Mouse (Mus musculus): Measurements from ENCODE around the gene Aknad1. TPM values are rescaled to one million over a fixed set of nuclear protein-coding genes. Genes with fewer than 3 reads are reported as not detected.

Aknad1 gene
- polyA plus RNA-seq, 1 experiment from 2014 or later = 0.11 TPM

- Histone ChIP-seq H3K9ac (replicated peaks; ENCODE audit: low read length) (no peak overlapping the region), H3K27me3 (ENCODE audit: insufficient read depth, low read length) (no peaks in the 10 kb centered on the region), H3K36me3 (ENCODE audit: insufficient read depth, low read length) (no peaks in the 10 kb centered on the region), H3K4me1 (ENCODE audit: insufficient read depth, low read length) (0 out of 2 replicates have a peak, but pooled peaks cover 6% of the 10 kb centered on the region), H3K9me3 (ENCODE audit: low read length) (no peaks in the 10 kb centered on the region), H3K4me2 (replicated peaks; ENCODE audit: low read depth, low read length) (no peak overlapping the region), H3K4me3 (ENCODE audit: low read length) (no peak overlapping the region), H3K27ac (ENCODE audit: low read length) (no peak overlapping the region)
- WGBS = 91% methylated on average over 3 of the region's 3 CpGs
- ATAC-seq (ENCODE audit: low FRiP score, low TSS enrichment) = no peak
These were observed 1.7 kb upstream of the Aknad1 start for GRCm38 (mm10) chr3:108737761-108738160.

- H3K27me3 ChIP-seq (ENCODE audit: insufficient read depth, low read length) = no peaks in the 10 kb centered on the region
- WGBS = 76% methylated on average over 4 of the region's 4 CpGs
- H3K4me2 ChIP-seq (replicated peaks; ENCODE audit: low read depth, low read length) = no peak overlapping the region
- no peak overlapping the region for H3K27ac ChIP-seq (ENCODE audit: low read length)
- 0 out of 2 replicates have a peak, but pooled peaks cover 4% of the 10 kb centered on the region for H3K4me1 ChIP-seq (ENCODE audit: insufficient read depth, low read length)
- no peak overlapping the region for H3K4me3 ChIP-seq (ENCODE audit: low read length)
- no peak overlapping the region for H3K9ac ChIP-seq (replicated peaks; ENCODE audit: low read length)
- ATAC-seq (ENCODE audit: low FRiP score, low TSS enrichment) = no peak
- H3K9me3 ChIP-seq (ENCODE audit: low read length) = no peaks in the 10 kb centered on the region
- H3K36me3 ChIP-seq (ENCODE audit: insufficient read depth, low read length) = no peaks in the 10 kb centered on the region
These were observed 4.6 kb downstream of the Aknad1 start for GRCm38 (mm10) chr3:108744060-108744459.

- H3K4me3 ChIP-seq (ENCODE audit: low read length) = no peak overlapping the region
- ATAC-seq (ENCODE audit: low FRiP score, low TSS enrichment) = no peak
- H3K27ac ChIP-seq (ENCODE audit: low read length) = no peak overlapping the region
- peaks cover 3% of the 10 kb centered on the region; the same call in 1 of the 2 replicates for H3K27me3 ChIP-seq (ENCODE audit: insufficient read depth, low read length)
- no peak overlapping the region for H3K4me2 ChIP-seq (replicated peaks; ENCODE audit: low read depth, low read length)
- H3K36me3 ChIP-seq (ENCODE audit: insufficient read depth, low read length) = no peaks in the 10 kb centered on the region
- 60% methylated on average over 6 of the region's 6 CpGs for WGBS
- no peaks in the 10 kb centered on the region for H3K9me3 ChIP-seq (ENCODE audit: low read length)
- no peaks in the 10 kb centered on the region for H3K4me1 ChIP-seq (ENCODE audit: insufficient read depth, low read length)
- H3K9ac ChIP-seq (replicated peaks; ENCODE audit: low read length) = no peak overlapping the region
These were observed 11.6 kb downstream of the Aknad1 start for GRCm38 (mm10) chr3:108751061-108751460.

DNA sequence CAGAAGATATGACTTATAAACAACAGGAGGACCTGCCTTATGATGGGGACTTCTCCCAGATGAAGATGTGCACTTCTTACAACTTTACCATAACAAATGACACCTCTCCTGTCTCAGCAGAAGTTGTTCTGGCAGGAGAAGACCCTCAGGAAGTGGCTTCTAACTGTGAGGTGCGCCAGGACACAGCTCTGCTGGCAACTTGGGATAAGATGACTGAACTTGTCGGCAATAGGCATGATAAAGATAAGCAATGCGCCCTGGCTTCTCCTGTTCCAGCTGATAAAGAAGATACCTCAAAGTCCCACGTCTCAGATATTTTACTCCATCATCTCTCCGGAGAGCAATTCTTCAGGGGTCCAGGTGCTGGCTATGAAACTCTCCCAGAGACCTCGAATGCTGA, 12.2 kb downstream of the Aknad1 start:
- no peak overlapping the region for H3K4me2 ChIP-seq (replicated peaks; ENCODE audit: low read depth, low read length)
- H3K36me3 ChIP-seq (ENCODE audit: insufficient read depth, low read length) = no peaks in the 10 kb centered on the region
- H3K9ac ChIP-seq (replicated peaks; ENCODE audit: low read length) = no peak overlapping the region
- H3K4me3 ChIP-seq (ENCODE audit: low read length) = no peak overlapping the region
- H3K27me3 ChIP-seq (ENCODE audit: insufficient read depth, low read length) = peaks cover 6% of the 10 kb centered on the region; the same call in 1 of the 2 replicates
- no peaks in the 10 kb centered on the region for H3K9me3 ChIP-seq (ENCODE audit: low read length)
- ATAC-seq (ENCODE audit: low FRiP score, low TSS enrichment) = no peak
- 81% methylated on average over 6 of the region's 6 CpGs for WGBS
- no peak overlapping the region for H3K27ac ChIP-seq (ENCODE audit: low read length)
- H3K4me1 ChIP-seq (ENCODE audit: insufficient read depth, low read length) = no peaks in the 10 kb centered on the region

DNA sequence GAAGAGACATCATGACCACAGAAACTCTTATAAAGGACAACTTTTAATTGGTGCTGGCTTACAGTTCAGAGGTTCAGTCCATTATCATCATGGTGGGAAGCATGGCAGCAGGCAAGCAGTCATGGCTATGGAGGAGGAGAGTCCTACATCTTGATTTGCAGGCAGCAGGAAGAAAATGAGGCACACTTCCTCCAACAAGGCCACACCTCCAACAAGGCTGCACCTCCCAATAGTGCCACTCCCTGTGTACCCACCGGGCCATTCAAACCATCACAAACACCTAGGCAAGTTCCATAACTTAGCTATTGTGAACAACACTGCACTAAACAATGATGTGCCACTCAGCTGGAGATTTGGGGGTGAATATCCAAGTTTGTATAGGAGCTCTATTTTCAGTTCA, 15.1 kb downstream of the Aknad1 start:
- H3K4me1 ChIP-seq (ENCODE audit: insufficient read depth, low read length) = no peaks in the 10 kb centered on the region
- H3K4me3 ChIP-seq (ENCODE audit: low read length) = no peak overlapping the region
- 90% methylated on average over 1 of the region's 1 CpGs for WGBS
- H3K27me3 ChIP-seq (ENCODE audit: insufficient read depth, low read length) = peaks cover 8% of the 10 kb centered on the region; the same call in 1 of the 2 replicates
- no peak overlapping the region for H3K27ac ChIP-seq (ENCODE audit: low read length)
- no peaks in the 10 kb centered on the region for H3K36me3 ChIP-seq (ENCODE audit: insufficient read depth, low read length)
- no peak overlapping the region for H3K4me2 ChIP-seq (replicated peaks; ENCODE audit: low read depth, low read length)
- ATAC-seq (ENCODE audit: low FRiP score, low TSS enrichment) = no peak
- no peaks in the 10 kb centered on the region for H3K9me3 ChIP-seq (ENCODE audit: low read length)
- H3K9ac ChIP-seq (replicated peaks; ENCODE audit: low read length) = no peak overlapping the region

DNA sequence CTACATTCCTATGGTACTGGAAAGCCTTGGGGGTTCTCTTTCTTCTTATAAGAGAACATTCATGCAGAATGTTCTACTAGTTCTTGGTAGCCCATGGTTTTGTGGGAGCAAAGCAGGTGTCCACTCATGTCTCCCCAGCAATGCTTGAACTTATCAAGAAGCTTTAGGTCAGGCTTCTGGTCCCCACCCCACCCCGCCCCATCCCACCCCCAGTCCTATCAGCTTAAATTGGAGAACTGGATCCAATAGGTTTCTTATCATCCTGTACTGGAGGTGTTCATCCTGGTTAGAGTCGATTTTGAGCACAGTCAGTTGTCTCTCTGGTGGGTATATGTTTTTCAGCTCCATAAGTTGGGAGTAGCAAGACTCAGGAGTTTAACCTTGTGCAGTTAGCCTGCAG, 16.1 kb downstream of the Aknad1 start:
- Histone ChIP-seq H3K9me3 (ENCODE audit: low read length) (no peaks in the 10 kb centered on the region), H3K27ac (ENCODE audit: low read length) (no peak overlapping the region), H3K9ac (replicated peaks; ENCODE audit: low read length) (no peak overlapping the region), H3K4me1 (ENCODE audit: insufficient read depth, low read length) (no peaks in the 10 kb centered on the region), H3K4me3 (ENCODE audit: low read length) (no peak overlapping the region), H3K4me2 (replicated peaks; ENCODE audit: low read depth, low read length) (no peak overlapping the region), H3K36me3 (ENCODE audit: insufficient read depth, low read length) (no peaks in the 10 kb centered on the region), H3K27me3 (ENCODE audit: insufficient read depth, low read length) (peaks cover 8% of the 10 kb centered on the region; the same call in 1 of the 2 replicates)
- ATAC-seq (ENCODE audit: low FRiP score, low TSS enrichment) = no peak
- WGBS = 91% methylated on average over 2 of the region's 2 CpGs

GRCm38 (mm10) chr3:108756131-108756530, 16.7 kb downstream of the Aknad1 start:
- Histone ChIP-seq H3K27ac (ENCODE audit: low read length) (no peak overlapping the region), H3K4me3 (ENCODE audit: low read length) (no peak overlapping the region), H3K4me1 (ENCODE audit: insufficient read depth, low read length) (no peaks in the 10 kb centered on the region), H3K9ac (replicated peaks; ENCODE audit: low read length) (no peak overlapping the region), H3K27me3 (ENCODE audit: insufficient read depth, low read length) (peaks cover 8% of the 10 kb centered on the region; the same call in 1 of the 2 replicates), H3K36me3 (ENCODE audit: insufficient read depth, low read length) (no peaks in the 10 kb centered on the region), H3K4me2 (replicated peaks; ENCODE audit: low read depth, low read length) (no peak overlapping the region), H3K9me3 (ENCODE audit: low read length) (no peaks in the 10 kb centered on the region)
- ATAC-seq (ENCODE audit: low FRiP score, low TSS enrichment) = no peak
- 53% methylated on average over 1 of the region's 1 CpGs for WGBS

GRCm38 (mm10) chr3:108757570-108757969, 18.1 kb downstream of the Aknad1 start:
- no peak overlapping the region for H3K4me3 ChIP-seq (ENCODE audit: low read length)
- no peaks in the 10 kb centered on the region for H3K9me3 ChIP-seq (ENCODE audit: low read length)
- no peaks in the 10 kb centered on the region for H3K36me3 ChIP-seq (ENCODE audit: insufficient read depth, low read length)
- H3K4me1 ChIP-seq (ENCODE audit: insufficient read depth, low read length) = no peaks in the 10 kb centered on the region
- H3K9ac ChIP-seq (replicated peaks; ENCODE audit: low read length) = no peak overlapping the region
- 62% methylated on average over 9 of the region's 9 CpGs for WGBS
- no peak overlapping the region for H3K27ac ChIP-seq (ENCODE audit: low read length)
- H3K27me3 ChIP-seq (ENCODE audit: insufficient read depth, low read length) = peaks cover 14% of the 10 kb centered on the region
- ATAC-seq (ENCODE audit: low FRiP score, low TSS enrichment) = no peak
- H3K4me2 ChIP-seq (replicated peaks; ENCODE audit: low read depth, low read length) = no peak overlapping the region

- Histone ChIP-seq H3K9me3 (ENCODE audit: low read length) (no peaks in the 10 kb centered on the region), H3K4me3 (ENCODE audit: low read length) (no peak overlapping the region), H3K4me1 (ENCODE audit: insufficient read depth, low read length) (0 out of 2 replicates have a peak, but pooled peaks cover 2% of the 10 kb centered on the region), H3K27ac (ENCODE audit: low read length) (peak overlapping the region; percentile 4; the same call in 1 of the 2 replicates), H3K36me3 (ENCODE audit: insufficient read depth, low read length) (no peaks in the 10 kb centered on the region), H3K9ac (replicated peaks; ENCODE audit: low read length) (no peak overlapping the region), H3K4me2 (replicated peaks; ENCODE audit: low read depth, low read length) (no peak overlapping the region), H3K27me3 (ENCODE audit: insufficient read depth, low read length) (peaks cover 14% of the 10 kb centered on the region)
- ATAC-seq (ENCODE audit: low FRiP score, low TSS enrichment) = peak; percentile 89
- 67% methylated on average over 11 of the region's 11 CpGs for WGBS
These were observed 20.3 kb downstream of the Aknad1 start for GRCm38 (mm10) chr3:108759566-108760420.

DNA sequence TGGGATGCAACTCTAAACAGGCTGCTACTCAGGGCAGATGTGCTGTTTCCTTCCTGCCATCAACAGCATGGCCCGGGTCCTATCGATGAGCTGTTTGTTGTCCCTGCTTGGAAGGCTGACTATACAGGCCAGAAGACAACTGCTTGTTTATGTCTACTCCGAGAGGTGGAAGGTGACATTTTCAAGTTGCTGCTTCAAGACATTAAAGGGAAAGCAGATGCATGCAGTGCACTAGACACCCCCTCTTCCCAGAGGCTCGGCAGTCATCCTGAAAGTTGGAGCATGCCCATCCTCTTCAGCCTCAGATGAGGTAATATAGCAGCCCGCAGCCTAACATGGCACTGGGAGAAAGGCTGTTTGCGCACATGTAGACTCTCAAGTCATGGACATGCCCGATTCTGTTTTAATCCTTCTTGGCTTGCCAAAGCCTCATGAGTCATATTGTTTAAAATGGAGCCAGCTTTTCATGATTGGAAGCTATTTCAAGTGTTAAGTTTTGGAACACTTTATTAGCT, 23.2 kb downstream of the Aknad1 start:
- Histone ChIP-seq H3K36me3 (ENCODE audit: insufficient read depth, low read length) (no peaks in the 10 kb centered on the region), H3K9ac (replicated peaks; ENCODE audit: low read length) (no peak overlapping the region), H3K9me3 (ENCODE audit: low read length) (no peaks in the 10 kb centered on the region), H3K4me1 (ENCODE audit: insufficient read depth, low read length) (0 out of 2 replicates have a peak, but pooled peaks cover 5% of the 10 kb centered on the region), H3K4me2 (replicated peaks; ENCODE audit: low read depth, low read length) (no peak overlapping the region), H3K27me3 (ENCODE audit: insufficient read depth, low read length) (peaks cover 6% of the 10 kb centered on the region), H3K4me3 (ENCODE audit: low read length) (no peak overlapping the region), H3K27ac (ENCODE audit: low read length) (no peak overlapping the region)
- ATAC-seq (ENCODE audit: low FRiP score, low TSS enrichment) = no peak
- 75% methylated on average over 7 of the region's 7 CpGs for WGBS
